Mouse (Mus musculus): ENCODE measurements around the gene Zfp12. TPM values are rescaled to one million over a fixed set of nuclear protein-coding genes. Genes with fewer than 3 reads are reported as not detected.

Zfp12 gene
- total RNA-seq, 2 experiments from 2014 or later, result 25.5 to 25.6 TPM

DNA sequence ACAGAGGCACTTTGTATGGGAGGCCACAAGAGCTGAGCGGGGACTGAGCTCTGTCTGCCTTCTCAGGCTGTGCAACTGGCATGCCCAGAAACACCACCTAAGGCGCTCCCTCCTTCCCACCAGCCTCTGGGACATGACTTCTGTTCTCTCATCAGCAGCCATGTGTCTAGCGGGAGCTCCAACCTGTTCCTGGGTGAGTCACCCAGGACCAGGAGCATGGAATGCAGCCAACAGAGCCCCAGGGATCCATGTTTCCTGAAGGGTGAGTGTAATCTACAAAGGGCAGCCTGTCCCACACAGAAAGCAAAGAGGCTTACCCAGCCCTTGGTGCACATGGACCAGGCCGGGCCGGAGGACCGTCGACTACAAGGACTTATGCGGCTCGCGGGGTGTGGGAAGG is 29.7 kb downstream of the Zfp12 start:
- DNase-seq (ENCODE audit: low spot score in 2 of 2), result no peak

DNA sequence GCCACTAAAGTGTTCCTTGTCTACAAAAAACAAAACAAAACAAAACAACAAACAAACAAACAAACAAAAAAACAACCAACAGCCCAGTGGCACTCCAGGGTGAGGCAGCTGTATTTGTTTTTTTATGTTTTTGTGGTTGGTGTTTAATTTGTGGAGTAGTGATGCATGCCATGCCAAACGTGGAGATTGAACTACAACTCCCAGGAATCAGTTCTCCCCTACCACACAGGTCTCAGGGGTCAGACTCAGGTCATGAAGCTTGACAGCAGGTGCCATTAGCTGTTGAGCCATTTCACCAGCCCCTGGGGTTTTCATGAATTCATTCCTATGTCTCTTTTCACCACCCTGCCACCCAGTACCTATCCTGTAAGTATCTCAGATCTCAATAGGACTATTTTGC is 30.4 kb downstream of the Zfp12 start:
- no peak for DNase-seq (ENCODE audit: low spot score in 2 of 2)

DNA sequence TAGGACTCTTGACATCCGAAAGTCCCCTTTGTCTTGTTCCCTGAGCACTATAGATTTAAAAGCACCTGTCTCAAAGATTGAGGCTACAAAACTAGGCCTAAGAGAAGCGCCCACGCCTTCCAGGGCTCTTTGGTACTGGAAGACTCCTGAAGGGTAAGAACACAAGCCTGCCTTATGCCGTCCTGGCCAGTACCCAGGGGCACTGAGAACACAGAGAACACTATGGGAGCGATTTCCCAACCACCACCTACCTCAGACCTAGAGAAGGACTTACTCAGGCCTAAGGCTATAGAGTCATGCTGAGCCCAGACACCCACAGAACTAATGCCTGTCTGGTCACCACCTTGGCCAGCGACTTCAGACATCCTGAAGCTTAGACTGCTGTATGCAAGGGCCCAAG is 31.8 kb downstream of the Zfp12 start:
- DNase-seq (ENCODE audit: low spot score in 2 of 2), result no peak

DNA sequence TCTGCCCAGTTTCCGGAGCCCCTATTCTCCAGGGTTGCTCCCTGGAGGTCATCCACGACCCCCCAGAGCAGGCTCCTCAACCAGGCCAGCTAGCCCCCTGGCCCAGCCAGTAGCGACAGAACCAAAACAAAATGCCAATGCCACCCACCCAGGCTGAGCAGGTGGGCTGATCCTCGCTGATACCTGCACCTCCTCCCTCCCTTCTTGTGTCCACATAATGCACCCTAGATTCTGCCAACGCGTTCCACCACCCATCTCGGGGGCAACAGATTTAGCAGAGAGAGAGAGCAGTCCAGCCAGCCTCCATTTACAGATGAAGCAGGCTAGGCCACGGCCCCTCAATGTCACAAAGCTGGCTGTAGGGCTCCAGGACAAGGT is 34.0 kb downstream of the Zfp12 start:
- no peak for DNase-seq (ENCODE audit: low spot score in 2 of 2)

DNA sequence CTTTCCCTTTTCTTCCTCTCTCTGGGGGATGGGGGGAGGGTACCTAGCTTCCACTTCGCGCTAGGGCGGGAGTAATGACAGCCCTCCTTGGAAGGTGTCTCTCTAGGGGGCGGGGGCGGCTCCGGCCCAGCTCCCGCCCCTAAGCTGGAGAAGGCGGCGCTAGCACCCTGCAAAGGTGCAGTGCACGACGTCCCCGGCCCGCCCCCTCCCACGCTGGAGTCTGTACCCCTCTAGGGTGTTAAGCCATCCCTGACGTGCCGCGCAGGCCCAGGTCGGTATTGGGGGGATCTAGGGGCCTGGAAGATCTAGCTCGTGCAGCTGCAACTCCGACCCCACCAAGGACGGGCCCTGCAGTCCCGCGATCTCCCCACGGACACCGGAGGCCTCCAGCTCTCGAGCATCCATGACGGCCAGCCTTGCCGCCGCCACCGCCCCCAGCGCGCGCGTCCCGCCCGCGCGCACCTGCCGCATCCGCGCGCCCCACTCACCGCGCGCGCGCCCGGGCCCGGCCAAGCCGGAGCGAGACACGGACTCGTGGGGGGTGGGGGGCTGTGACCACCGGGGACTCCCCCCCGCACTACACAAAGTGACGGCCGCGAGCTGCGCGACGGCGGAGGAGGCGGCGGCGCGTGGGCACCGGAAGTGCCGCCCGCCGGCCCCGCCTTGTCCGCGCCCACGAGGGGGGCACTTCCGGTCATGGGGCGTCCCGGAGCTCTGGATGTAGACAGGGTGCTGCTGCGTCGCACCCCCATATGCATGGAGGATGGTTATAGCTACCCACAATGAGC is 34.6 kb downstream of the Zfp12 start, which contains the start of gene Zfp316:
Gene Zfp316, minus strand, starts transcription at position 660 of the 788 bp plus-strand sequence.
- peak; percentile 65 to 71 for DNase-seq (ENCODE audit: low spot score in 2 of 2)

DNA sequence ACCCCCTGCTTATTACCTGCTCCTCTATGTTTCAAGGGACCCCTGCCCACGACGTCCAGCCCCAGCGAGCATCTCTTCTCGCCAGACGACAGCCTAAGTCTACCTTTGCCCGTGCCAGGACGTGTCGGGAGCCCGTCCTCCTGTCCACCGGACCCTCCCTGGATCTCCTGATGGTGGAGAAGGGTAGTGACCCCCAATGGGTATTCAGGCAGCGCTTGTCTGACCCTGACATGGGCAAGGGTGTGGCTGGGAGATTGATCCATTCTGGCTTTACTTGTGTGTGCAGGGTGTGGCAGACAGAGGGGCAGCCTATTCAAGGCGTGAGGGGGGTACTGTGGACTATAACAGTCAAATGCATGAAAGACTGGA is 35.2 kb downstream of the Zfp12 start:
- no peak for DNase-seq (ENCODE audit: low spot score in 2 of 2)

DNA sequence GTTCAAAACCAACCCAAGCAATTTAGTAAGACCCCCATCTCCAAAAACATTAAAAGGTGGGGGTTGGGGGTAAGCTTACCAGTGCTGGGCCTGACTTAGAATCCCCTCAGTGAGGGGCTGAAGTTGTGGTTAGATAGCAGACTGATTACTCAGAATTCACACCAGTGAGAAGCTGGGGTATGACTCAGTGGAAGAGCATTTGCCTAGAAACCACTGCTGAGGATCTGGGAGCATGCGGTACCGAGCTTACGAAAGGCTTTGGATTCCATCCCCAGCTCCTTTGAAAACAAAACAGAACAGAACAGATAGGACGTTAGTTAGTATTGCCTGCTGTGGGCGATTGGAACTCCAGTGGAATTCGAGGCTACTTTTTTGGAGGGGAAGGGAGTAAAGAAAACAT is 36.7 kb downstream of the Zfp12 start:
- no peak for DNase-seq (ENCODE audit: low spot score in 2 of 2)

DNA sequence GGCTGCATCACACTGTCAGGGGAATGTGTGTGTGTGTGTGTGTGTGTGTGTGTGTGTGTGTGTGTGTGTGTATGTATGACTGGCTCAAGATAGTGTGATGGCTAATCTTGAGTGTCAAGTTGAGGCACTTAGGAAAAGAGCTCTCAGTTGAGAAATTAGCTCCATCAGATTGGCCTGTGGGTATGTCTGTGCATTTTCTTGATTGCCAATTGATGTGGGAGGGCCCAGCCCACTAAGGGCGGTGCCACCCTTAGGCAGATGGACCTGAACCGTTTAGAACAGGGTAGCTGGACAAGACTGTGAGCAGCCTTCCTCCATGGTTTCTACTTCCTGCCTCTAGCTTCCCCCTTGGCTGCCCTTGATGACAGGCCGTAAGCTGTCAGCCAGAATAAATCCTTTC is 37.1 kb downstream of the Zfp12 start:
- DNase-seq (ENCODE audit: low spot score in 2 of 2), result no peak

DNA sequence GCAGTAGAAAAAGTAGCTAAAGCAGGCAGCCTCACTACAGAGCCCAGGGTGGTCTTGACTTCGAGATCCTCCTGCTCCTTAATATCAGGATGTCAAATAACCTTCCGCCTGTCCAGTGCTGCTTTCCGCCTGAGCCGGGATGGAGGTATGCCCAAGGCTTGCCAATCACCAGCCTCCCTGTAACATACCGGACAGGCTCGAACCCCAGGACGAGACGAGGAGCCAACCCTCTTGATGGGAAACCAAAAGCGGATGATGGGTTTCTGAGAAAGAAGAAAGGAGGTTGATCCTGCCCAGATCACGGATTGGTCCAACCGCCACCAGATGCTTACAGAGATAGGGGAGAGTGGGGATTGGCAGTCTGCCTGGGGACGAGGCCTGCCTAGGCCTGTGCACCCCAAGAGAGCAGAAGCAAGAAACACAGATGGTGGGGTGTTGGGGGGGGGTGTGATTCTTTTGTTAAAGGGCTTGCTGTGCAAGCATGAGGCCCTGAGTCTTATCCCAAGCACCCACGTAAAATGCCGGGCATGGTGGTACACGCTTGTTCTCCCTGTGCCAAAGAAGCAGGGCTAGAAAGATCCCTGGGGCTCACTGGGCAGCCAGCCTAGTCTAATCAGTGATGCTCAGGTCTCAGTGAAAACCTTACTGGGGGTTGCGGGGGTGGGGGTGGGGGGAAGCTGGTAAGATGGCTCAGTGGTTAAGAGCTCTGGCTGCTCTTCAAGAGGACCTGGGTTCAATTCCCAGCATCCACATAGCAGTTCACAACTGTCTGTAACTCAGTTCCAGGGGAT is 37.8 kb downstream of the Zfp12 start:
- no peak for DNase-seq (ENCODE audit: low spot score in 2 of 2)

DNA sequence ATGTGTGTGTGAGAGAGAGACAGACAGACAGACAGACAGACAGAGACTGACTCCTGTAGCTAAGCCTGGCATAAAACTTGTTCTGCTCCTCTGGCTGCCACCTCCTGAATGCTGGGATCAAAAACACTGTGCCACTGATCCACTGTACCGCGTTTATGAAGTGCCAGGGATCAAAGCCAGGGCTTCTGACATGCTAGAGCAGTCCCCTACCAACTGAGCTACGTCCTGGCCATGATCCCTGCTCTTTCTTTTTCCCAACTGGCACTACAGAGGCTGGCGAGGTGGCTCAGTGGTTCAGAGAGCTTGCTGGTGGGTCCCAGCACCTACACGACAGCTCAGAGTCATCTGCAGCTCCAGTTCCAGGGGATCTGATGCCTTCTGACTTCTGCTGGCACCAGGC is 40.8 kb downstream of the Zfp12 start:
- DNase-seq (ENCODE audit: low spot score in 2 of 2), result no peak

DNA sequence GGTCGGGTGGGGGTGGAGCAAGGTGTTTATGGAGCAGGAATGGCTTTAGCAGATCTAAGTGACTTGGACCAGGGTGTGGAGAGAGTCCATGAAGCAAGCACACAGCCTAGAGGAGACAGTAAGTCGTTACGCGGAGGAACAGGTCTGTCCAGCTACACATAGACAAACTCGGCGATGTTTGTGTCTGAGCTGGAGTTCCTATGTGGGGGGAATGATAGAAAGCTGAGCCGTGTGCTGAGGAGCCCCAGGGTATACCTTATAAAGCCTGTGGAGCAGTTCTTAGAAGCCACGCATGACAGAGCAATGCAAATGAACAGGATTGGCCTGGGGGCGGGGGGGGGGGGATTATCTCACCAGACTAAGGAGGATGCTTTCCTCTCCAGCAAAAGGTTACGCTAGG is 44.3 kb downstream of the Zfp12 start:
- DNase-seq (ENCODE audit: low spot score in 2 of 2), result no peak

DNA sequence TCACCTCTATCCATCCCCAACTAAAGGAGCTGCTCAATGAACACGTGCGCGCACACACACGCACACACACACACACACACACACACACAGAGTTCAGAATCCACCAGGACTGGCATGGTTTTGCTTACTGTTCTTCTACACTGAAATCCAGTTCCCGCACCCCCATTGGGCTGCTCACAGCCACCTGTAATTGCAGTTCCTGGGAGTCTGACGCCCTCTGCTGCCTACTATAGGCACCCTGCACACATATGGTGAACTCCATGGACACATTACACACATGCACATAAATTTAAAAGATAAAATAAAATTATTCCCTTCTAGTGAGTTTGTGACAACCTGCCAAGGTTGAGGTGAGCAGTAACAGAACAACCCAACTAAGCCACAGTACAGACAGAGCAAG is 49.8 kb downstream of the Zfp12 start:
- DNase-seq (ENCODE audit: low spot score in 2 of 2), result no peak

DNA sequence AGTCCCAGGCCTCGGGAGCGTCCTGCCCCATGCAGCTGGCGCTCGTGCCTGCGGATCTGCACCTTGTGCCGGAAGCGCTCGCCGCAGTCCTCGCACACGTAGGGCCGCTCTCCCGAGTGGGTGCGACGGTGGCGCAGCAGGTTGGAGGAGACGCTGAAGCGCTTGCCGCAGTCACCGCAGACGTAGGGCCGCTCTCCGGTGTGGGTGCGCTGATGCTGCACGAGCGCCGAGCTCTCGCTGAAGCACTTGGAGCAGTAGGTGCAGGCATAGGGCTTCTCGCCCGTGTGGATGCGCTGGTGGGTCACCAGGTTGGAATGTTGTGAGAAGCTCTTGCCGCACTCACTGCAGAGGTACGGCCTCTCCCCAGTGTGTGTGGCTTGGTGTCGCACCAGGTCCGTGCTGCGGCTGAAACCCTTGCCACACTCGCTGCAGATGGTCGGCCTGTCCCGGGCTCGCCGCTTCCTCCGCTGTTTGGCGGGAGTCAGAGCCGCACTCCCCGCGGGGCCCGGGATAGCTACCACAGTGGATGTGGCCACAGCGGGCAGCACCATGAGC is 52.9 kb downstream of the Zfp12 start:
- DNase-seq (ENCODE audit: low spot score in 2 of 2), result no peak

DNA sequence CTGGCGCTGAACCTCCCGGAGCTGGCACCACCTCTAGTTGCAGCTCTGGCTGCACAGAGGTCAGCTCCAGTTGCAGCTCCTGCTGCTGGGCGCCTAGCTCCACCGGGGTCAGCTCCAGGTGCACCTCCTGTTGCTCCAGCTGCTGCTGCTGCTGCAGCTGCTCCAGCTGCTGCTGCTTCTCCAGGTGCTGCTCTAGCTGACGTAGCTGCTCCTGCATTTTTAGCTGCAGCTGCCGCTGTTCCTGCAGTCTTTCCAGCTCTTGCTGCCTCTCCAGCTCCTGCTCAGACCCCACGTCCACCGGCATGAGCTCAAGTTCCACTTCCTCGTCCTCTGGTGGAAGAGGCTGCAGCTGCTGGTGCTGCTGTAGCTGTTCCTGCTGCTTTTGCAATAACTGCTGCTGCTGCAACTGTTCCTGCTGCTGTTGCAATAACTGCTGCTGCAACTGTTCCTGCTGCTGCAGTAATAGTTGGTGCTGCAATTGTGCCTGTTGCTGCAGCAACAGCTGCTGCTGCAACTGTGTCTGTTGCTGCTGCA is 53.5 kb downstream of the Zfp12 start:
- no peak for DNase-seq (ENCODE audit: low spot score in 2 of 2)

DNA sequence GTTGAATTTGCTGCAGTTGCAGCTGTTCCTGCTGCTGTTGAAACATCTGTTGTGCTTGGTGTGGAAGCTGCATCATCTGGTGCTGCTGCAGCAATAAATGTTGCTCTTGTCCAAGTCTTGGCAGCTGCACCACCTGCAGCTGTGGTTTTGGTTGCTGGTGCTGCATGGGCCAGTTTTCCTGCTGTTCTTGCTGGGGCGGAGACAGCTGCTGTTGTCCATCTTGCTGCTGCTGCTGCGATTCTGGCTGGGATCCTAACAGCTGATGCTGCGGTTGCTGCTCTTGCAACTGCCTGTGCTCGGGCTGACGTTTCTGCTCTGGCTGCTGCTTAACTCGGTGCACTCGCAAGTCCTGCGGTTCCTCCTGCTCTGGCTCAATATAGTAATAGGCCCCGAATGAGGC is 54.3 kb downstream of the Zfp12 start:
- DNase-seq (ENCODE audit: low spot score in 2 of 2), result no peak

DNA sequence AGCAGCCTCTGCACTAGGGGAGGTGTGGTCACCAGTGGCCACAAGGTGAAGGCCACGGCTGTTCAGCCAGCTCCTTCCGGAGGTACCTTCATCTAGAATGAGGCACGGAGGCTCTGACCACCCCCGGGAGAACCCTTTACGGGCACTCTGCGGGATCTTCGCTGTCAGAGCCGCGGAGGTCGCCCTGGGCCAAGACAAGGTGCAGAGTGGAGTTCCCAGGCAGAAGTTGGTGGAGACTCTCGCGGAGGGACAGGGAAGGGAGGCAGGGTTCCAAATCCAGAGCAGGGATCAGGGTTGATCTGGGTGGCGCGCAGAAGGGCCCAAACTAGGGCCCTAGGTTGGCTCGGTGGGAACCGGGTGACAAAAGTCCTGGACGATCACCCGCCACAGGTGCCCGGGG is 57.9 kb downstream of the Zfp12 start:
- no peak for DNase-seq (ENCODE audit: low spot score in 2 of 2)

DNA sequence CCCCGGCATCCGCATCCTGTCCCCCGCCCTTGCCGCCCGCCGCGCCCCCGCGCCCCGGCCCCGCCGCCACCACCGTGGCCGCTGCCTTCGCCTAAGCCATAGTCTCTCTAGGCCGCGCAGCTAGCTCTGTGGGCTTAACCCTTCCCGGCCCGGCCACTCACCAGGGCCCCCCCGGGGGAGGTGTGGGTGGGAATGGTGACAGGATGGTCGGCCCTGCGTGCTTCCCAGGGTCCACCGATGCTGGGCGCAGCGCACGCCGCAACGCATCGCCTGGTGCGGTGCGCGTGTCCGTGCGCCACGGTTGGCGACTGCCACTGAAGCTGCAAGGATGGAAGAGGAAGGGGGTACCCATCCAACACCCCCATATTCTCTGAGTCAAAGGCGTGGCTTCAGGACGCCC is 58.4 kb downstream of the Zfp12 start, which contains the start of gene Zfp853:
Gene Zfp853, minus strand, starts transcription at position 220 of the 400 bp plus-strand sequence.
- DNase-seq (ENCODE audit: low spot score in 2 of 2), result no peak

DNA sequence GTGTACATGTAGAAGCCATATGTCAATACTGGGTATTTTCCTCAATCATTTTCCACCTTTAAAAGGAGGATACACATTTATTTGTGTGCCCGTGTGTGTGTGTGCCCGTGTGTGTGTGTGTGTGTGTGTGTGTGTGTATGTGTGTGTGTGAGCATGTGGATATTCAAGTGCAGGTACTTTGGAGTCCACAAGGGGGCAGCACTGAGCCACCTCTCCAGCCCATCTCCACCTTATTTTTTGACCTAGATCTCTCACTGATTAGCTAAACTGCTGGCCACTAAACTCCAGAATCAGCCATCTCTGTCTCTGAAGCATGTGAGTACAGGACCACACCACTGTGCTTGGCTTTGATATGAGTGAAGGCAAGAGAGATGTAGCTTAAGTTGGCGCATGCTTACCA is 59.9 kb downstream of the Zfp12 start:
- DNase-seq (ENCODE audit: low spot score in 2 of 2), result no peak

DNA sequence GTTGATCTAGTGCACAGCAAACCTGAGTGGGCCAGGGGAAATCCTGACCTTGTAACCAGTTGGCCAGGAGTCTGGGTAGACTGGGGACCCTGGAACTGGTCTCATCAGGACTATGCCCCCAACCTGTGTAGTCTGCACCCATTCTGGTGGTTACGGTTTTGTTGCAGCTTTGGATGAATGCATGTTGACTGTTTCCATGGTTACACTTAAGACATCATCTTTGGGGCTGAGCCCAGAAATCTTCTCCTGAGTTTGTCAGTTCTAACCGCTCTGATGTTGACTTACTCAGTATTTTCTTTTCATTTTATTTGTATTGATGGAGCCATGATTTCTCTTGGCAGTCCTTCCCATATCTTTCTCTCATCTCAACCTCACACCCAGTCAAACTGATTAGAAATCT is 60.4 kb downstream of the Zfp12 start:
- no peak for DNase-seq (ENCODE audit: low spot score in 2 of 2)

DNA sequence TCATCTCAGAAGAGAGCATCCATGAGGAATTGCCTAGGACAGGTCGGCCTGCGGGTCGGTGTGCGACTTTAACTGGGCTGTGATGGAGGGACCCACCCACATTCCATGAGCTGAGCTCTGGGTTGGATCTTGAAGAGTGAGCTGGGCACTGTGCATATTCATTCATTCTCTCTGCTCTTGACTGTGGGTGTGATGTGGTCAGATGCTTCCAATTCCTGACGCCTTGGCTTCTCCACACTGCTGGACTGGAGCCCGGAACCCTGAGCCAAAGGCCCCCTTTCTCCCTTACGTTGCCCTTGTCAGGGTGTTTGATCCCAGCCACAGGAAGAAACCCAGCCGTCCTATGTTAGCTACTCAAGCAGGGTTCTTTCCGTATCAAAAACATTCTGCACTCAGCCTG is 63.0 kb downstream of the Zfp12 start:
- no peak for DNase-seq (ENCODE audit: low spot score in 2 of 2)

DNA sequence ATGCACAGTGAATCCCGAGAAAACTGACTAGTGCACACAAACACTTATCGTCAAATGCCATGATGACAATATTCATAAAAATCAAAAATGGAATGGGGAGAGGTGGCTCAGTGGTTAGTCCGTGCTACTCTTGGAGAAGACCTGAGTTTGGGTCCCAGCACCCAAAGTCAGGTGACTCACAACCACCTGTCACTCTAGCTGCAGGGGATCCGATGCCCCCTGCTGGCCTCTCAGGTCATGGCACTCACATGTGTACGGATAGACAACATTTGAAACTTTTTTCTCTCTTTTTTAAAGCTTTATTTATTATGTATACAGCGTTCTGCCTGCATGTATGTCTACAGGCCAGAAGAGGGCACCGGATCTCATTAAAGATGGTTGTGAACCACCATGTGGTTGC is 63.4 kb downstream of the Zfp12 start:
- no peak for DNase-seq (ENCODE audit: low spot score in 2 of 2)

Measured in layer of hippocampus, postnatal 14 days (tissue).